Mouse (Mus musculus): ENCODE measurements at regions not wholly inside any gene's neighbourhood (a gene's known extent, or its start where the extent isn't known, plus 50 kb on each side); places are given as distances from the start of the nearest gene placed in this dataset.
"Not testable (repeated sequence)": the region's sequence is repeated elsewhere in the genome, so short reads cannot be mapped to it uniquely, and the experiment has no call there.

DNA sequence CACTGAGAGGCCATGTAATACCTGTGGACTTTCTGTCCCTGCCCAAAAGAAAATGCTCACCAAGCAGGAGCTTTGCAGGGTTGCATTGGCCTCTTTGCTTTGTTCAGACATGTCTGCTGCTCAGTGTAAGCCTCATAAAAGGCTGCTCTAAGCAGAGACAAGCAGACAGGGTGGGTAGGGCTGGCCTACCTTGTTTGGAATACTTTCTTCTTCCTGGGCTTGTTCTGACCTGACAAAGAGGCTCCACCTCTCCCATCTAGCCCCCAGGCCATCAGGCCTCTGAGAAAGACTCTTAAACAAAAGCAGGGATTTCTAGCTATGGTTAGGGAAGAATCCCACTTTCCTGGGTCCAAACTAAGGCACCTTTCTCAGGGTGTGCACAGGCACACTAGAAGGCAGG lies 138.2 kb upstream of the Camk1g start:
- Histone ChIP-seq H3K27me3 (no peaks in the 10 kb centered on the region), H3K36me3 (no peaks in the 10 kb centered on the region), H3K9ac (peak overlapping the region; percentile 28; the same call in 1 of the 2 replicates), H3K4me1 (peaks cover 18% of the 10 kb centered on the region; the same call in 1 of the 2 replicates), H3K4me3 (replicated peaks) (peak overlapping the region; percentile 40), H3K4me2 (replicated peaks) (peak overlapping the region; percentile 38), H3K9me3 (replicated peaks) (no peaks in the 10 kb centered on the region), H3K27ac (replicated peaks) (peak overlapping the region; percentile 88)
- peak; percentile 50; the same call in 1 of the 2 replicates for ATAC-seq (ENCODE audit: insufficient number of reproducible peaks, low FRiP score, low TSS enrichment, low read depth)

DNA sequence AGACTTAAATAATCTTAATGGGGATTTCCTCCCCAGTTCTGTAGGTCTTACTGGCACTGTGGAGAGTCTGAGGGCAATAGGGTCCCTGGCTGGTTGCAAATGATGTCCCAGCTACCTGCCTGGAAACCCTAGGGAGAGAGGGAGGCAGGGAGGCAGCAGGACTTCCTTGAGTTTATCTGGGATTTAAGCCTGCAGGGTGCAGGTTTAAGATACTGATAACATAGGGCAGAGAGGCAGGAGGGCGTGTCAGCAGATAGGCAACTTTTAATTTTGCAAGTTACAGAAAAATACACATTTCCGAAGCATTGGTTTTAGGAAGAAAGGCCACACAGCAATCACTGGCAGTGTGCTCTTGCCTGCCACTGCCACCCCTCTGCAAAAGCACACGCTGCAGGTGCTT lies 136.9 kb upstream of the Camk1g start:
- Histone ChIP-seq H3K9me3 (replicated peaks) (no peaks in the 10 kb centered on the region), H3K9ac (peak overlapping the region; percentile 28), H3K4me3 (replicated peaks) (peak overlapping the region; percentile 40), H3K4me1 (peaks cover 12% of the 10 kb centered on the region; the same call in 1 of the 2 replicates), H3K27me3 (no peaks in the 10 kb centered on the region), H3K27ac (replicated peaks) (peak overlapping the region; percentile 88), H3K36me3 (no peaks in the 10 kb centered on the region), H3K4me2 (replicated peaks) (peak overlapping the region; percentile 38)
- no peak for ATAC-seq (ENCODE audit: insufficient number of reproducible peaks, low FRiP score, low TSS enrichment, low read depth)
- 65% methylated on average over 3 of the region's 3 CpGs for WGBS

DNA sequence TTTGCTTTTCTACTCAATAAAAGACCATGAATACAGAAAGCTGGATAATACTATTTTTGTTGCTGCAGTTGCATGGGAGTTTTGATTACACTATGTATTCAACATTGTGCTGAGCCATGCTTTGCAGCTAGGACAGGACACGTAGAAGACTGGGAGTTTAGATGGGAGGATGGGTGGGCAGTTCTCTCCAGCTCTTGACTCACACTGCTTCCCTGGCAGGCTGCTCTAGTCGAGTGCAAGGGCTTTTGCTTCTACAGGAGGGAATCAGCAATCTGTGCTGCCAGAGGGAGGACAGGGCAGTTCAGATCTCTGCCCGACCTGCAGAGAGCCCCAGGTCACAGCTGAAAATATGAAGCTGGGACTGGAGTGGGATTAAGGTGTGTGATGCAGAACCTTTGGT lies 135.3 kb upstream of the Camk1g start:
- Histone ChIP-seq H3K27me3 (no peaks in the 10 kb centered on the region), H3K4me2 (replicated peaks) (no peak overlapping the region), H3K36me3 (no peaks in the 10 kb centered on the region), H3K4me3 (replicated peaks) (no peak overlapping the region), H3K27ac (replicated peaks) (peak overlapping the region; percentile 60; the same call in 1 of the 2 replicates), H3K9me3 (replicated peaks) (no peaks in the 10 kb centered on the region), H3K9ac (no peak overlapping the region), H3K4me1 (0 out of 2 replicates have a peak, but pooled peaks cover 1% of the 10 kb centered on the region)
- 20% methylated on average over 3 of the region's 3 CpGs for WGBS
- no peak for ATAC-seq (ENCODE audit: insufficient number of reproducible peaks, low FRiP score, low TSS enrichment, low read depth)

DNA sequence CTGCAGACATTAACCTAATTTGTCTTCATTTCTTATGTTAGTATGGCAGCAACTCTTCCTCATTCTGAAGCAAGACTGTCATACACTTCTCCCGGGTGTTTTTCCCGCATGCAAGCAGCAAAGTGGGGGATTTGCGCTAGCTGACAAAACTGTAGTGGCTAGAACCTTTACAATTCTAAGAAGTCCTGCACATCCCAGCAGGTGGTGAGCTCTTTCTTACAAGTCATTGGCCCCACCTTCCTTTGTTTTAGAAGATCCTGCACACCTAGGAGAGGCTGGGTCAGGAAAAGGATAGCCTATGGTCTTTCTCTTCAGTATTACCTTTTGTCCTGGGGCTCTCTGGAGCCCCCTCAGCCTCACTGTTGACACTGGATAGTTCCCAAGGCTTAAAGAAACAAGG lies 134.5 kb upstream of the Camk1g start:
- ATAC-seq (ENCODE audit: insufficient number of reproducible peaks, low FRiP score, low TSS enrichment, low read depth) = no peak
- 52% methylated on average over 3 of the region's 3 CpGs for WGBS
- H3K27ac ChIP-seq (replicated peaks) = no peak overlapping the region; the same call in 1 of the 2 replicates
- H3K4me1 ChIP-seq = no peaks in the 10 kb centered on the region
- no peaks in the 10 kb centered on the region for H3K27me3 ChIP-seq
- H3K4me2 ChIP-seq (replicated peaks) = no peak overlapping the region
- H3K4me3 ChIP-seq (replicated peaks) = no peak overlapping the region
- H3K36me3 ChIP-seq = no peaks in the 10 kb centered on the region
- H3K9me3 ChIP-seq (replicated peaks) = no peaks in the 10 kb centered on the region
- no peak overlapping the region for H3K9ac ChIP-seq

DNA sequence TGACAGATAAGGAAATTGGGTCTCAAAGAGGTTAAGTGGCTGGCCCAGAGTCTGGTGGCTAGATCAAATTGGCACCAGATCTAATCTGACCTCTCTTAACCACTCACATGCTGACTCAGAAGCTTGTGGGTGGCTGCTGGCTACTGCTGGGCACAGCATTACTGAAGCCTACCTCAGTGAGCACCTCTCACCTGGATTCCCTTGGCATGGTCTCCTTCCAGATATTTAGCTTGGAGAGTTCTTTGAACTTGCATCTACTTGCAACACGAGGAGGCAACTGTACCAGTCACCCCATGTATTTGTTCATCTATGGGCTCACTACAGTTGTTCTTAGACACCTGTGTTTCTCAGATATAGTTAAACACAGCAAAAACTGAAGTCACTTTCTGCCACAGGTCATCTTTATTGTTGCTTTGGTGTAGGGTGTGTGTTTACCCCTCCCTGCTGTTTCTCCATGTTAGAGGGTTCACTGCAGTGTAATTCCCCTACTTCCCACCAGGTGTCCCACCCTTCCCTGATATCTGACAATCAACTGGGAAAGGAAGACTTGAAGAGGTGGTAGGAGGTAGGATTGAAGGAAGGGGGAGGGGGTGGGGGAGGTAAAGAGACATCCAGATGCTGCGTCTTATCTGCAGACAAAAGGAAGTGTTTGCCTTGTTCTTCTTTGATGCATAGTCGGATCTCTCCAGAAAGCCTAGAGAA lies 133.7 kb upstream of the Camk1g start:
- no peak overlapping the region for H3K27ac ChIP-seq (replicated peaks)
- WGBS = 22% methylated on average over 3 of the region's 3 CpGs
- H3K4me2 ChIP-seq (replicated peaks) = no peak overlapping the region
- no peaks in the 10 kb centered on the region for H3K36me3 ChIP-seq
- H3K9me3 ChIP-seq (replicated peaks) = no peaks in the 10 kb centered on the region
- H3K4me1 ChIP-seq = no peaks in the 10 kb centered on the region
- no peak overlapping the region for H3K9ac ChIP-seq
- H3K27me3 ChIP-seq = no peaks in the 10 kb centered on the region
- no peak; the same call in 1 of the 2 replicates for ATAC-seq (ENCODE audit: insufficient number of reproducible peaks, low FRiP score, low TSS enrichment, low read depth)
- no peak overlapping the region for H3K4me3 ChIP-seq (replicated peaks)

DNA sequence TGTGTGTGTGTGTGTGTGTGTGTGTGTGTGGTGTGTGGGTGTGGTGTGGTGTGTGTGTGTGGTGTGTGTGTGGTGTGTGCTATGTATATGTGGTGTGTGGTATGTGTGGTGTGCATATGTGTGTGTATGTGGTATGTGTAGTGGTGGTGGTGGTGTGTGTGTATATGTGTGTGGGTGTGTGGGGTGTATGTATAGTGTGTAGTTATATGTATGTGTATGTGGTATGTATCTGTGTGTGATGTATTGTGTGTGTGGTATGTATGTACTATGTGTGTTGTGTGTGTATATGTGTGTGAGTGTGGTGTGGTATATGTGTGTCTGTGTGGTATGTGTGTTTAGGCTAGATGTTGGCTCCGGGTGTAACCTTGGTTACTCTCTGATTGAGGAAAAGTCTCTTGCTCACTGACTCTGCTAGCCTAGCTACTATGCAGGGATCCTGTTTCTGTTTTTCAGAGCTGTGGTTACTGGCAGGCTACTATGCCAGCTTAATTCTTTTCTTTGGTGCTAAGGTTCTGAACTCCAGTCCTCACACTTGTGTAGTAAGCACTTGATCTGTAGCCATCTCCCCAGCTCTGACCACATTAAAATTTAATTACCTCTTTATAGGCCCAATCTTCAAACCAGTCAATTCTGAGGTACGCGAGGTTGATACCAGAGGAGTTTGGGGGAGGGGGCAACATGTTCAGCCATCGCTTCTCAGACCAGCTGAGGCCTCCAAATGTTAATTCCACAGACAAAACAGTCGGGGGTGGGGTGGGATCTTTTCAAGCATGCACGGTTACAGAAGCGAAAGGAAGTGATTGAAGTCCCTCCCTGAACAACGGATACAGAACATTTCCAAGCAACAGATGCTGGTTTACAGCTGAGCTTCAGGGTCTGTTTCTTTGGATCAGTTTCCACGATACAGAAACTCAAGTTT lies 126.4 kb upstream of the Camk1g start:
- peak; percentile 67 for ATAC-seq (ENCODE audit: insufficient number of reproducible peaks, low FRiP score, low TSS enrichment, low read depth)
- H3K4me2 ChIP-seq (replicated peaks) = no peak overlapping the region
- H3K4me1 ChIP-seq = 0 out of 2 replicates have a peak, but pooled peaks cover 5% of the 10 kb centered on the region
- H3K4me3 ChIP-seq (replicated peaks) = no peak overlapping the region
- no peaks in the 10 kb centered on the region for H3K27me3 ChIP-seq
- WGBS = 28% methylated on average over 9 of the region's 9 CpGs
- H3K9me3 ChIP-seq (replicated peaks) = no peaks in the 10 kb centered on the region
- no peak overlapping the region for H3K9ac ChIP-seq
- H3K27ac ChIP-seq (replicated peaks) = no peak overlapping the region
- H3K36me3 ChIP-seq = no peaks in the 10 kb centered on the region

DNA sequence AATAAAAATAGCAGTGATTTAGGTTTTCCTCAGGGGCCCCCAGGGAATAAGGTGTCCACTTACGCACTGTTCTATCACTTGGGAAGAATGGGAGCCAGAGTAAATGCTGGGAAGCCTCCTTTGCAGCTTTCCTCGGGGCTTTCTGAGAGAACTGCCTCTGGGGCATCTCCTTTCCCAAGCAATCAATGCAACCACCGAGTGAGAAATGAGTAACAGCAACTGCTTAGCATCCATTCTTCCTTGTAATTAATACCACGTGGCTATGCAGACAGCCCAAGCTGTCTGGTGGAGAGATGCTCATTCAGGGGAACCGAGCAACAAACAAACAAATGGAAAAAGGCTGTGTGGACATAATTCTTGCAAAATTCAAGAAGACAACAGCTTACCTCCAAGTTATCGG lies 117.9 kb upstream of the Camk1g start:
- Histone ChIP-seq H3K9me3 (replicated peaks) (no peaks in the 10 kb centered on the region), H3K9ac (no peak overlapping the region), H3K4me2 (replicated peaks) (no peak overlapping the region), H3K27ac (replicated peaks) (no peak overlapping the region), H3K4me1 (peaks cover 6% of the 10 kb centered on the region; the same call in 1 of the 2 replicates), H3K36me3 (no peaks in the 10 kb centered on the region), H3K27me3 (no peaks in the 10 kb centered on the region), H3K4me3 (replicated peaks) (no peak overlapping the region)
- ATAC-seq (ENCODE audit: insufficient number of reproducible peaks, low FRiP score, low TSS enrichment, low read depth) = peak; percentile 15; the same call in 1 of the 2 replicates
- WGBS = 16% methylated on average over 6 of the region's 6 CpGs

DNA sequence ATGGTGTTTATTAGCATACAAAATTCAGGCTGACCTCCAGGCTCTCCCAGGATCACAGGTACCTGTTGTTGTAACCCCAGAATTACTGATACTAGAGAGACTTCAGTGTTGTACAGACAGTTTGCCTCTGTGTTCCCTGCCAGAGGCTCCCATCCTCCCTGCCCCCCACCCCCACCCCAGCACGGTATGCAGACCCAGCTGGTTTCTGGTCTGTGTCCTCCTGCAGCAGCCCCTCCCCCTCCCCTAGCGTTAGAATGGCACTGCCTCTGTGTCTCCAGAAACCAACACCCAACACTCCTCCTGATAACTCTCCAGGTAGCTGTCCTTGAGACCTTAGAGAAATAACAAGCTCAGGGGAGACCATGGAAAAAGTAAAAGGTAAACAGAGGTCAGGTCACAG lies 116.6 kb upstream of the Camk1g start:
- not testable (repeated sequence) for H3K36me3 ChIP-seq; H3K27ac ChIP-seq (replicated peaks); H3K4me2 ChIP-seq (replicated peaks); ATAC-seq (ENCODE audit: insufficient number of reproducible peaks, low FRiP score, low TSS enrichment, low read depth); H3K9ac ChIP-seq; H3K27me3 ChIP-seq; H3K4me3 ChIP-seq (replicated peaks); H3K9me3 ChIP-seq (replicated peaks); H3K4me1 ChIP-seq
- WGBS = 0% methylated on average over 2 of the region's 2 CpGs

DNA sequence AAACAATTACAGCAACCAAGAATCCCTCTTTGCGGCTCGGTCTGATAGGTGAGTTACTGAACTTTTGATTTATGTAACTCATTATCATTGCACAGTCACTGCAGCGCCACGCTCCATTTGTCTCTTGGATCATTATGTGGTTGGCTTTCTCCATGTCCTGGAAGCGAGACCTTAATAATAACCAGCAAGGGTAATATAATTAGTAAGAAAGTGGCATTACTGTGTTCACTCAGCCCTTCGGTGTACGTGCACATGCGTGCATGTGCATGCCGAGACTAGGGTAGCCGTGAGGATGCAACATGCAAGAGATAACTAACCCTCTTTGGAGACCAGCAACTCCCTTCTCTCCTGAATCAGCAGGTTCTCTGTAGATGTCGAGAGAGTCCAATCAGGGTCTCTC lies 114.9 kb upstream of the Camk1g start:
- H3K4me3 ChIP-seq (replicated peaks) = no peak overlapping the region
- no peaks in the 10 kb centered on the region for H3K27me3 ChIP-seq
- H3K9ac ChIP-seq = no peak overlapping the region
- no peaks in the 10 kb centered on the region for H3K9me3 ChIP-seq (replicated peaks)
- no peak overlapping the region for H3K4me2 ChIP-seq (replicated peaks)
- ATAC-seq (ENCODE audit: insufficient number of reproducible peaks, low FRiP score, low TSS enrichment, low read depth) = no peak
- WGBS = 78% methylated on average over 11 of the region's 11 CpGs
- H3K4me1 ChIP-seq = peaks cover 6% of the 10 kb centered on the region; the same call in 1 of the 2 replicates
- H3K36me3 ChIP-seq = no peaks in the 10 kb centered on the region
- H3K27ac ChIP-seq (replicated peaks) = no peak overlapping the region

DNA sequence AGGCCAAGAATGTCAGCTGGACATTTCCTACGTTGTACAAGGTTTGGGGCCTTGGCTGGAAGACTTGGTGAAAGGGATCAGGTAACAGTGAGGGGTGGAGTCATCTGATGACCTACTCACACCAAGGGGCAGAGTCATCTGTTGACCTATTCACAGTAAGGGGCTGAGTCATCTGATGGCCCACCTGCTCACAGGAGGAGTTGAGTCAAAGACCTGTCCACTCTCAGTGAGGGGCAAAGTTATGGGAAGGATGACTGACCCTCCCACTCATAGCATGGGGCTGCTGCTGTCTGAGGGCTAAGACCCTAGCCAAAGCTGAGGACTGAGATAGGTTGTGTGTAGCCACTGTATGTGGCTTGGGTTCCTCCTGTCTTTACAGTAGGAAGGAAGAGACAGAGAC lies 107.2 kb upstream of the Camk1g start:
- H3K27me3 ChIP-seq = no peaks in the 10 kb centered on the region
- no peaks in the 10 kb centered on the region for H3K36me3 ChIP-seq
- no peak overlapping the region for H3K27ac ChIP-seq (replicated peaks)
- no peak for ATAC-seq (ENCODE audit: insufficient number of reproducible peaks, low FRiP score, low TSS enrichment, low read depth)
- no peak overlapping the region for H3K4me3 ChIP-seq (replicated peaks)
- no peak overlapping the region for H3K9ac ChIP-seq
- H3K4me2 ChIP-seq (replicated peaks) = no peak overlapping the region
- 76% methylated on average over 1 of the region's 1 CpGs for WGBS
- no peaks in the 10 kb centered on the region for H3K4me1 ChIP-seq
- H3K9me3 ChIP-seq (replicated peaks) = no peaks in the 10 kb centered on the region

DNA sequence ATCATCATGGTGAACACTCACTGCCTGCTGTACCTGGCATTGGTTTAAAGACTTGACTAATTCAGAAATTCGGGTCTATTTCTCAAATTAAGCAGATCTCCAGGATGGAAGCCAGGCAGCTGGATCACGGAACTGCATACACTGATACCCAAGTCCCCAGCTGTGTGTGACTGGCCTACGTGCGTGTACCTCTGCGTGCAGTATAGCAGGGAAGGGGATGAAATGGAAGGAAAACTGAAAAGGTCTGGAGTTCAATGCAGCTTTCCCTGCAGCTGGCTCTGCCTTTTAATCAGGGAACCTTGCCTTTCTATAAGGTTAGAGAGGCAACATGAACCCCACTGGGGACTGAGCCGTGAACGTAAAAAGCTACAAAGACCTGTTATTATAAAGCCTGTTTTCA lies 106.7 kb upstream of the Camk1g start:
- Histone ChIP-seq H3K27ac (replicated peaks) (no peak overlapping the region), H3K9ac (no peak overlapping the region), H3K4me1 (no peaks in the 10 kb centered on the region), H3K36me3 (no peaks in the 10 kb centered on the region), H3K4me3 (replicated peaks) (no peak overlapping the region), H3K4me2 (replicated peaks) (no peak overlapping the region), H3K27me3 (no peaks in the 10 kb centered on the region), H3K9me3 (replicated peaks) (no peaks in the 10 kb centered on the region)
- no peak for ATAC-seq (ENCODE audit: insufficient number of reproducible peaks, low FRiP score, low TSS enrichment, low read depth)
- 65% methylated on average over 7 of the region's 7 CpGs for WGBS
